Mouse (Mus musculus): Measurements from ENCODE around the gene Stx16. TPM values are rescaled to one million over a fixed set of nuclear protein-coding genes. Genes with fewer than 3 reads are reported as not detected.

Stx16 gene
- polyA plus RNA-seq, 1 experiment = 74.3 TPM

DNA sequence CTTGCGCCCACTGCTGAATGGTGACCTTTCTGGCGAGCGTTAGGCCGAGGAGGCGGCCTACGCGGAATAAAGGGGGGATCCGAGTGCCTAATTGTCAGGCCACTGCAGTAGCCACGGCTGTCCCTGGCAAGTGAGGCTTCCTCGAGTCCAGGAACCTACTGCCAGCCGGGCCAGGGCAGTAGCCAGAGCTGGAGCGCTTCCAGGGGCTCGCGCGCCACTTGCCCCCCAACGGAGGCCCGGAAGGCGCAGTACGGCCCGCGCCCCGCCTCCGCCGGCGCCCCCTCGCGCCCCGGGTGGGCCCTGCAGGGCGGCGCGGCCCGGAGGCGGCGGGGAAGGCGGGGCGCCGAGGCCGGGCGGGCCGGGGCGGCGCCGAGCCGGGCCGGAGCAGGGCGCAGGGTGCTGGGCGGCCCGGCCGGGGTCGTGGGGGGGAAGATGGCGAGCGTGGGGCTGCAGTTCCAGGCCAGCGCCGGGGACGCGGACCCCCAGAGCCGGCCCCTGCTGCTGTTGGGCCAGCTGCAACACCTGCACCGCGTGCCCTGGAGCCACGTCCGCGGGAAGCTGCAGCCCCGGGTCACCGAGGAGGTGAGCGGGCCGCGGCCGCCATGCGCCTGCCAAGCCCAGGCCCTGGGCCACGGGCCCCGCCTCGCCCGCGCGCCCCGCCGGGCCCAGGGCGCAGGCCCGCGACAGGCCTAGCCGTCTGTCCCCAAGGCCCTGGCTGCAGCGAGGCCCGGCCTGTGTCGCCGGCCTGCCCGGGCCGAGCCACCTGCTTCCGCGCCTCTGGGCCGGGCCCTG lies 34.1 kb downstream of the Stx16 start, which contains the start of gene Npepl1:
Npepl1 (plus strand) TSS at position 359 of the 792 bp plus-strand sequence.
- no peak for TF ChIP-seq GATA1 (IDR thresholded peaks at IDR 0.05; ENCODE audit: low read length)

GRCm38 (mm10) chr2:174110783-174111549 lies 34.9 kb downstream of the Stx16 start:
- TF ChIP-seq GATA1 (IDR thresholded peaks at IDR 0.05; ENCODE audit: low read length) = no peak

GRCm38 (mm10) chr2:174112931-174113330 lies 36.8 kb downstream of the Stx16 start:
- no peak for TF ChIP-seq GATA1 (IDR thresholded peaks at IDR 0.05; ENCODE audit: low read length)

DNA sequence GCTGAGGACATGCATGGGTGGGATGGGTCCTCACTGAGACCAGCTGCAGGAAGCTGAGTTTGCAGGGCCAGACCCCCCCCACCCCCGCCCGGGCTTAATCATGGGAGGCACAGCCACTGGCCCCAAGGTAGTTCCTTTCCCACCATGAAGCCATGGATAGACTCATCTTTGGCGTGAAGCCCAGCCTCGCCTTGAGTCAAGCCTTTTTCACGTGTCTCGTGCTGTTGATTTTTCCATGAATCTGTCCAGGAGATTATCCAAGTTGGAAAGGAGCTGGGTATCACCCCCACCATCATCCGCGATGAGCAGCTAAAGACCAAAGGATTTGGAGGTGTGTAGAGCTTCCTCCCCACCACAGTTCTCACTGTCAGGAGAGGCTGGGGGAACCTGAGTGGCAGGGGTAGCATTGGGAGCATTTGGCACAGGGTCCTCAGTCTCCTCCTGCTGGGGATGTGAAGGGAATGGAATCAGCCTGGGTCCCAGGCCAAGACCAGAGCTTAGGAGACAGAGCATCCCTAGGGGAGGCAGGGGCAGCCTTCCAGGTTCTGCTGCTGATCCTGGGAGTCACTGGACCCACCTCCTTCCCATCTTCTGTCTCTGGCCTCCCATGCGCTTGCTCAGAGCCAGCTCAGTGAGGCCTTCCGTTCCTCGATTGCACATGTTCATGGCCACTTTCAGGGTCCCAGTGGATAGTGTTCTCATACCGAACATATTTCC lies 38.2 kb downstream of the Stx16 start:
- TF ChIP-seq GATA1 (IDR thresholded peaks at IDR 0.05; ENCODE audit: low read length) = no peak

DNA sequence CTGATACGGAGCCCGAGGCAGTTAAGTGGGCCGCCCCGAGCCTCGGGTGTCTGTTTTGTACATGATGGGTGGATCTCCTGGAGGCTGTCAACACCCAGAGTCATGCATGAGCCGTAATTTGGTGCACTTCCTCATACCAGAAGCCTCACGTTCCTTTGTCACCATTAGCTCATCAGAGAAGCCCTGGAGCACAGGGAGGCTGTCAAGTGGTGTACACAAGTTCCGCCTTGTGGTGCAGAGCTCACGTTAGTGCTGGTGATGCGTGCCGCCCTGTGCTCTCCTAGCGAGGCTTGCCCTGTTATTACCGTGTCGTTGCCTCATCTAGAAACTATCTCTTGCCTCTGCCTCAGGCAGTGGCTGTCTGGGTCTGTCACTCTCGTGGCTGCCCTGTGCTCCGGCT lies 40.8 kb downstream of the Stx16 start:
- TF ChIP-seq GATA1 (IDR thresholded peaks at IDR 0.05; ENCODE audit: low read length) = no peak

- TF ChIP-seq GATA1 (IDR thresholded peaks at IDR 0.05; ENCODE audit: low read length) = no peak
These were observed 42.0 kb downstream of the Stx16 start for GRCm38 (mm10) chr2:174118141-174118540.

DNA sequence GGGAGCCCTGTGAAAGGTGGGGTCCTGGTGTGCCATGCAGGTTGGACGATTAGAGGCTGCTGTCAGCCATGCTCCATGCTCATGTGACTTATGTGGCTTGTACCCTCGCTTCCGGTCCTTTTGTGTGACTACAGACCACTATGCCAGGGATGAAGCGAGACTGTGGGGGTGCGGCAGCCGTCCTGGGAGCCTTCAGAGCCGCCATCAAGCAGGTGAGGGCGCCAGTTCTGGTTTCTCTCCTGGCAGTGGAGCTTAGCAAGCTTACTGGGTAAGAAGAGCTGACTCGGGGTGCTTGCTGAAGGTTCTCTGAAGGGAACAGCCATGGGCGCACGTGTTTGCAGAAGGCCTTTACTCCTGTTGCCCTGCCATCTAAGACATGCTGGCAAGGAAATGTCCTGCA lies 43.2 kb downstream of the Stx16 start:
- TF ChIP-seq GATA1 (IDR thresholded peaks at IDR 0.05; ENCODE audit: low read length) = no peak

GRCm38 (mm10) chr2:174120631-174121030 lies 44.5 kb downstream of the Stx16 start:
- TF ChIP-seq GATA1 (IDR thresholded peaks at IDR 0.05; ENCODE audit: low read length) = no peak

GRCm38 (mm10) chr2:174121411-174121947 lies 45.4 kb downstream of the Stx16 start:
- TF ChIP-seq GATA1 (IDR thresholded peaks at IDR 0.05; ENCODE audit: low read length) = no peak

- no peak for TF ChIP-seq GATA1 (IDR thresholded peaks at IDR 0.05; ENCODE audit: low read length)
These were observed 46.2 kb downstream of the Stx16 start for GRCm38 (mm10) chr2:174122331-174122730.

DNA sequence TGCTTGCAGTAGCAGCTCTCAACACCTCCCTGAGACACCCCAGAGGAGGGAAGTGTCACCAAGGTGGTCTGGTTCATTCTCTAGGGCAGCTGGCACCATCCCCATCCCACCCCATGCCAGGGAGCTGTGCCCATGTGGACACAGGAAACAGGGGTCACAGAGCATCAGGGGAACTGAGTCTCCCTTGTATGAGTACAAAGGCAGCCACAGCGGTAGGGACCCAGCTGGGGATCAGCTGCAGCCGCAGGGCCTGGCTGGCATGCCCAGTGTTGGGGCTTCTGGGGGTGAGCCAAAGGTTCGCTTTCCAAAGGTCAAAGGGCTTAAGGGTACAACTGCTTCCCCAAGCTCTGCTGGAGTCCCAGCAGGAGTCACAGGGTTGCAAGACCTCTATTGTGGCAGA lies 47.6 kb downstream of the Stx16 start:
- no peak for TF ChIP-seq GATA1 (IDR thresholded peaks at IDR 0.05; ENCODE audit: low read length)

DNA sequence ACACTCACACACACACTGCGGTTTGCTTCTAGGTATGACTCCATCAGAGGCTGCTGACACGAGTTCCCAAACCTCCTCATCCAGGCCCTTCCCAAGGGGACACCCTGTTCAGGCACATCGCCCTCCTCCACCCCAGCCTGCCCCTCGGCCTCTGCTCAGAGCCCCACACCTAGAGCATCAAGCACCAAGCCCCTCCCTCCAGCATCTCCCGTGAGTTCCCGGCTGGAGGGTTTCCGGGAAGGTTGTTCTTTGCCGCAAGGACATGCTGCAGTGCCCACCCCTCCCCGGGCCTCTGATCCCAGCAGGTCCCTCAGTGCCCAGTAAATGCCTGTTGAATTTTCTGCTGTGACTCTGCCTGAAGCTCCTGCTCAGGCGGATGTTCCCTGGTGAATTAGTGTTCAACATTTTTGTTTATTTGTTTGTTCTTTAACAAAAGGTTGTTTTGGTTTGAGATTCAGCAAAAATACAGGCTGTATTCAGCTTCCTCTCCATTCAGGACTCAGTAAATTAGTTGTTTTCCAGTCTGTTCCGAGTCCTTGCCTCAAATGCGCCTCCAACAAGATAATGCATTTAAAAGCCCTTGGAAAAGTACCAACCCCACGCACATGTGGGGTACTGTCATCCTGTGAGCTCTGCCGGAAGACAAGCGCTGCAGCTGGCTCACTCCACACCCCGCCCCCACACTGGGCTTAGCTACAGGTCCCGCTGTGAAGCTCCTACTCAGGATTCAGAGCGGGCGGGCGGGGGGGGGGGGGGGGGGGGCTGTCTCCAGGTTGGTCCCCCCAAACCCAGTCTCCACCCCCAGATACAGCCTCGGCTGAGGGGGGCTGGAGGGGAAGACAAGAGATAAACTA lies 50.6 kb downstream of the Stx16 start:
- no peak for TF ChIP-seq GATA1 (IDR thresholded peaks at IDR 0.05; ENCODE audit: low read length)

- no peak for TF ChIP-seq GATA1 (IDR thresholded peaks at IDR 0.05; ENCODE audit: low read length)
These were observed 51.2 kb downstream of the Stx16 start for GRCm38 (mm10) chr2:174127376-174127713.

- TF ChIP-seq GATA1 (IDR thresholded peaks at IDR 0.05; ENCODE audit: low read length) = no peak
These were observed 52.8 kb downstream of the Stx16 start for GRCm38 (mm10) chr2:174128926-174129325.

All from G1E-ER4 (cell line).